Mouse (Mus musculus) 3134 (cell line): ENCODE results near the gene Wscd2.
A peak's percentile ranks its signal among the peaks of the same experiment; 100 is the strongest.

Experiments used
- DNase-seq: peaks from one replicate; pipeline ENCODE4 v3.0.0-alpha.2; 2011; ENCODE audit warnings: low spot score; ENCODE audit not compliant: insufficient read length; ENCODE audit errors: extremely low read depth

Wscd2 gene

GRCm38 (mm10) chr5:113480451-113480850 lies 9.7 kb upstream of the Wscd2 start:
- DNase-seq: no peak

GRCm38 (mm10) chr5:113485584-113486162 lies 4.5 kb upstream of the Wscd2 start:
- DNase-seq: no peak

DNA sequence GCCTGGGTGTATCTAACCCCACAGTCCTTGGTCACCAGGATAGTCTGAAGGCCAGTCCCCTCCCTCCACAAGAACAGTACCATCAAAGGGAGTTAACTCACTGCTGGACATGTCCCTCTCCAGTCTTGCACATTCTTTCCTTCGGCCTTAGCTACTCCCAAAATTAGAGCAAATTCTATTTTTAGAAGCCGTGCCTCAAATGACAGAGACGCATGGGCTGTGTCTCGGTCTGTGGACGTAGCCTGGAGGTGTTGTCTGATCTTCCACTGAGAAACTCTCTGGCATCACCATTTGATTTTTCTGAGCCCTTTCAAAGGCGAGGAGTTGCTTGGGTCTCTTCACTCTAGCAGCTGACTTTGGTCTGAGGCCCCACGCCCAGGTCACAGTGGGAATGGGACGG lies 2.3 kb upstream of the Wscd2 start:
- no peak for DNase-seq

GRCm38 (mm10) chr5:113489617-113490016 lies 516 bp upstream of the Wscd2 start:
- DNase-seq: no peak

- DNase-seq: no peak
Observed at GRCm38 (mm10) chr5:113490467-113491260, 531 bp downstream of the Wscd2 start.

- no peak for DNase-seq
Observed at GRCm38 (mm10) chr5:113491552-113491951, 1.4 kb downstream of the Wscd2 start.

DNA sequence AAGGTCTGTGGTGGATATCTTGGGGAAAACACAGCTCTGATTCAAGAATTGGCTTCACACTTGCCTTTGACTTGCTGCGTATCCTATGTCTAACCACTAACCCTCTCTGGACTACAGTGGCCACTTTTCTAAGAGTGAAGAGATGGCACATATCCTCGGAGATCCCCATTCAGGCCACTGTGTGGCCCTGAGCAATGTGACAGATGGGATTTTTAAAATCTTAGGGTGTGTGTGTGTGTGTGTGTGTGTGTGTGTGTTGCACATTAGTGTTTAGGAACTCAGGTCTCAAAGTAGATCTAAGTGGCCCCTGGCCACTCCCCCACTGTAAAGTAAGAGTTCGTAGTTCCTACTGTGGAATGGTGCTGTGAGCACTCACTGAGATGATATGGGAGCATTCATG lies 1.9 kb downstream of the Wscd2 start:
- no peak for DNase-seq

- no peak for DNase-seq
Observed at GRCm38 (mm10) chr5:113492417-113493035, 2.4 kb downstream of the Wscd2 start.

DNA sequence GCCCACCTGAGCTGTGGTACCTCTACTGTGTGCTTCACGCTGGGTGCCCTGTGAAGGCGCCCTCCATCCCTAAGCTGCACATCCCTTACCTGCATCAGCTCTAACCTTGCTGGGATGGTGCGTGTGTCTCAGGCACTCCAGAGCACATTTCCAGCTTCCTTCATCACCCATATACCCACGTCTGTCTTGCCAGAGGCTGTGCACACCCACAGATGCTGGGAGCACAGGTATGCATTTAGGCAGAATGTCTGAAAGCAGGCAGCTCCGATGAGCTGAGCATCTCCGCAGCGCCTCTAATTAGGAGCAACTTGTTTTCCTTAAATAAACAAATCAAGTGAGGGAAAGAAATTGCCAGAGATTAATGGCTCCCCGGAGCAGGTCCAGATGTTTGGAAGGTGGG lies 3.9 kb downstream of the Wscd2 start:
- DNase-seq: no peak

DNA sequence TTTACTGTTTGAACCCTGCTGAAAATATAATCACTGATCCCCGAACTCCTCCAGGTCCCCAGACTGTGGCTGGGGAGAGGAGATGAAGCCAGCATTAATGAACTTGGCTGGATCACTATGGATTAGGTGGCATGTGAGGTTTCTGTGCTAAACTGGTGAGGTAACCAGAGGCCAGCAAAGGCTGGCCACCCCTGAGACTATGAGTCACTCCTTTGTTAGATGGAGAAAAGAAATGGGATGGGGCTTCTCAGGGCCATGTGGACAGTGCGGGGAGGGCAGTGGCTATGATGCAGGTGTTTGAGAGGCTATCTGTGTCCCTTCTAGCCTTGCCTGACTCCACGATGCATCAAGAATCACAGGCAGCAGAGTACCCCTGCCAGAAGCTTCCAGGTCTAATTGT lies 6.8 kb downstream of the Wscd2 start:
- no peak for DNase-seq

GRCm38 (mm10) chr5:113499421-113499820 lies 9.3 kb downstream of the Wscd2 start:
- no peak for DNase-seq

DNA sequence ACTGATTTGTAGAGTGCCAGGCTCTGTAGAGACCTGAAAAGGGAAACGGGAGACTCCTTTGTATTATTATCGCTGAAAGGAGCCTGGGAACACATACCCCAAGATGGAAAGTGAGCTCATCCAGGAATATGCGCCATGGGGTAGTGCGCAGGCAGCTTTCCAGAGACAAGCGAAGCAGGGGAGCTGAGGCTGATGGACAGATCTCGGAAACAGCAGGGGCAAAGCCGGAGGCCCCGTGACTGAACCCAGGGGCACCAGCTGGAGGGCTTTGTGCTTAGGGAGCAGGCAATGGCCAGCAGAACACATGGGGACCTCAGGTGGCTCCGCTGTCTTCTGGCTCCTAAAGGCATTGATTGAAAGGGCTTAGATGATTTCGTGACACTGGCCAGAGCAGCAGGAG lies 13.1 kb downstream of the Wscd2 start:
- DNase-seq: no peak

DNA sequence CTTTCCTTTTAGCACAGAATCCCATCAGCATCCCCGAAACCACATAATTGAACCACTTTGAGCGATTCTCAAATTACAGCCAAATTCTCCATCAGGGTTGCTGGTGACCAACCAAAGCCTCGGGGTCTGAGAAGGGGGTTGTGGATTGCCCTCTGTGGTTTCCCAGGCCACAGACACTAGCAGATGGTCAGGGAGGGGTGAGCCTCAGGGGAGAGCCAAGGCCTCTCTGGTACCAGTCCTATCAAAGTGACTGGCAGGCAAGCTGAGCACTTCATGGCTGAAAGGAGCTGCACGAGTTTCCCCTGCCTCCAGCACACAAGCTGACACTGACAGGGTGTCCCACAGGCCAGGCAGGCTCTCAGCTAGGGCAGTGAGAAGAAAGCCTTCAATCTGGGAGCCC lies 14.5 kb downstream of the Wscd2 start:
- peak; percentile 63 for DNase-seq

- DNase-seq: no peak
Observed at GRCm38 (mm10) chr5:113506065-113506464, 15.9 kb downstream of the Wscd2 start.

DNA sequence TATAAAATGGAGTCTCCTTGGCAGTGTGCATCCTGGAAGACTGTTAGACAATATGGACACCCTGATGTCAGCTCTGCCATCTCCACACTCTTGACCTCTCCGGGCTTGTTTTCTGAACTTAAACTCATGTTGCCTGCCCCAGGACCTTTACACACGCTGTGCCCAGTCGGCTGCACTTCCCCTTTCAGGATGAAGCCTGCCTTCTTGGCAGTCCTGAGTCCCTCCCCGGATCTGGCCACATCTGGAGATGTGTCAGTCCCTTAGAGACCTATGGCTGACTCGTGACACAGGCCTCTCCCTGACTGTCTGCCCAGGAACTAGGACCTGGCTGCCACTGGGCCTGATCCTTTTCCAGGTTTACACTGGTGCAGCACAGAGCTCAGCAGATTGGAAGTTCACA lies 16.6 kb downstream of the Wscd2 start:
- DNase-seq: no peak

DNA sequence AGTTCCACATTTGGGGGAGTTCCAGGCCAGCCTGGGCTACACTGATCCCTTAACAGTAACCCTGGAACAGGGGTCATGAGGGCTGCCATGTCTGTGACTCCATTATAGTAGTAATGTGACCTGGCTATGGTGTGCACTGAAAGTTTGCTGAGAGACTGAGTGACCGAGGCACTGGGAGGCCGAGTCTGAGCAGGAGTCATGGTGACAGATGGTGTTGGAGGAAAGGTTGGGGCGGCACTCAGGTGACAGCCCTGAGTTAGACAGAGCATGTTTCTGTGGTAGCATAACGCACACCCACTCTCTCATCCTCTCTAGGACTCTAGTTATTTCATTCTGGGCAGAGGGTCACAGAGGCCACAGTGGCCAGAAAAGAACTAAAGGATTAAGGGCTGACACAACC lies 19.0 kb downstream of the Wscd2 start:
- DNase-seq: no peak

DNA sequence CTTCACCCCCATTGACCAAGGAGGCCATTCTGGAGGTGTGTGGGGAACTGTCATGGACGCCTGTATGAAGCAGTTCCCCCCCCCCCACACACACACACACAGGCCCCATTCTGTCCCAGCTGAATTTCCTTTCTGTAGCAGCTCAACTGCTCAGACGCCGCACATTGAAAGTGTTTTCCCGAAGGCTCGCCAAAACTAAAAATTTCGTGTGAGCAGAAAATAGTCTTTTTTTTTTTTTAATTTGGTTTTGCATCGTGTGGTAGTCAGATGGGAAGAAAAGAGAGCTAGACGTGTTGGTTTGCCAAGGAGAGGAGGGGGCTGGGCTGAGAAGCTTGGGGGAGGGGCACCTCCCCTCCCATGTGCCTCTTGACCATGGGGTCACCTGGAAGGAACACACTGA lies 23.5 kb downstream of the Wscd2 start:
- no peak for DNase-seq

DNA sequence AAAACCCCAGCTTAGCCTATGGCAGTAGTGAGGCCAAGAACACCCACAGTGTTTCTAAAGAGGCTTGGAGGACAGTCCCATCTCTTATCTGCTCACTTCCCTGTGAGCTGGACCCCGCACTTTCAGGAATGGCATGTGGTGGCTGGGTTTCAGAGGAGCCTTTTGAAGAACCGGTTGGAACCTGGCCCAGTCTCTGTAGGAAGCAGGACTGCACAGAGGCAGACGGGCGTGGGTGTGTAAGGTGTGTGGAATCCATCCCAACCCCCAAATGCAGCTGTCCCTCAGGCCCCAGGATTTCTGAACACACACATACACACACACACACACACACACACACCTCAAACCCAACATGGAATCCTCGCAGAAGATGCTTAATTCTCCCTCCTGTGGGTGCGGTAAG lies 23.9 kb downstream of the Wscd2 start:
- no peak for DNase-seq

GRCm38 (mm10) chr5:113516119-113516872 lies 26.2 kb downstream of the Wscd2 start:
- DNase-seq: no peak

DNA sequence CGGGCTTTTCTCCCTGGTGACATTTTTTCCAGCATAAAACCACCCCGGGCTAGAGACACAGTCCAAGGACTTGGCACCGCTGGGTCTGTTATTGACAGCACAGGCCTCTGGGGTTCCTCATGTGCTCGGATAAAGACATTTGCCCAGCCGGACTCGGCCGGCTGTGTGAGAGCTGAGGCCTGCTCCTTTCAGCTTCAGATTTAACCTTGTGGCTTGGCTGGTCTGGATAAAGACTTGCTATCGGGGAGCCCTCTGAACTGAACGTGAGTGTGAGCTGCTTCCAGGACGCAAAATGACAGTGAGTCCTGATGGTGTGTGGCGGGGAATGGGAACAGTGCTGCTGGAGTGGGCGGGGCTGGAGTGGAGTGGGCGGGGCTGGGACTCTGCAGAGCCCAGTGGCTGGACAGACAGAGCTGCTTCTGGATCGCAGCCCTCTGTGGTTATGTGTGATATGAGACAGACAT lies 26.8 kb downstream of the Wscd2 start:
- DNase-seq: no peak

DNA sequence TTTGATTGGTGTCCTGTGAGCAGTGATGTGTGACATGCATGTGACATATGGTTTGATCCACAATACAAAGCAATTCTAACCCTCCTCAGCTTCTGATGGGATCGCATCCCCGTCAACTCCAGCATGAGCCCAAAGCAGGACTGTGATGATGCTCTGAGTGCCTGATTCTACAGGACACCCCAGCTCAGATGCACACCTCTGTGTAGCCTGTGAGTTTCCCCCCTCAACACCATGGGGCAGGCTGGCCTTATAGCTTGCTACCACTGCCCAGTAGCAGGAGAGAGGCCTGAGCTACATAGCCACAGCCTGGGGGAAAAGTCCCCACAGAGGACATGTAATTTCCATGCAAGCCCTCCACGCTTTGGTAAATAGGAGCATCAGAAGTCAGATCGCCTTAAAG lies 27.3 kb downstream of the Wscd2 start:
- no peak for DNase-seq
